Mouse (Mus musculus): ENCODE results near the gene BC016579. TPM values are rescaled to one million over a fixed set of nuclear protein-coding genes. Genes with fewer than 3 reads are reported as not detected.

BC016579 gene
- polyA plus RNA-seq, 1 experiment from 2014 or later, result 5.5 TPM

GRCm38 (mm10) chr16:45608481-45608954 lies 45.4 kb downstream of the BC016579 start:
- no peak overlapping the region for H3K4me3 ChIP-seq (ENCODE audit: low read depth, low read length)
- no peaks in the 10 kb centered on the region for H3K27me3 ChIP-seq (replicated peaks; ENCODE audit: control insufficient read depth, insufficient read depth, low read length)
- no peaks in the 10 kb centered on the region for H3K9me3 ChIP-seq (ENCODE audit: control insufficient read depth)
- peak overlapping the region; percentile 50; the same call in 1 of the 2 replicates for H3K27ac ChIP-seq (ENCODE audit: low read depth, low read length)
- peak; percentile 79 for ATAC-seq
- peak overlapping the region; percentile 24 for H3K4me2 ChIP-seq (replicated peaks; ENCODE audit: low read depth)
- H3K4me1 ChIP-seq (replicated peaks; ENCODE audit: control insufficient read depth, insufficient read depth, low read length), result no peaks in the 10 kb centered on the region
- WGBS, result 13% methylated on average over 4 of the region's 4 CpGs
- no peaks in the 10 kb centered on the region for H3K36me3 ChIP-seq (ENCODE audit: control insufficient read depth, insufficient read depth)
- no peak overlapping the region for H3K9ac ChIP-seq (ENCODE audit: low read depth, low read length)
- peak; percentile 94 for TF ChIP-seq CTCF (IDR thresholded peaks at IDR 0.05; ENCODE audit: low read depth)

GRCm38 (mm10) chr16:45595494-45595893 lies 58.4 kb downstream of the BC016579 start:
- Histone ChIP-seq H3K27ac (ENCODE audit: low read depth, low read length) (no peak overlapping the region), H3K4me2 (replicated peaks; ENCODE audit: low read depth) (no peak overlapping the region), H3K36me3 (ENCODE audit: control insufficient read depth, insufficient read depth) (no peaks in the 10 kb centered on the region), H3K4me1 (replicated peaks; ENCODE audit: control insufficient read depth, insufficient read depth, low read length) (no peaks in the 10 kb centered on the region), H3K9ac (ENCODE audit: low read depth, low read length) (no peak overlapping the region), H3K9me3 (ENCODE audit: control insufficient read depth) (no peaks in the 10 kb centered on the region), H3K27me3 (replicated peaks; ENCODE audit: control insufficient read depth, insufficient read depth, low read length) (no peaks in the 10 kb centered on the region), H3K4me3 (ENCODE audit: low read depth, low read length) (no peak overlapping the region)
- no peak for TF ChIP-seq CTCF (IDR thresholded peaks at IDR 0.05; ENCODE audit: low read depth)
- ATAC-seq, result no peak

- no peaks in the 10 kb centered on the region for H3K36me3 ChIP-seq (ENCODE audit: control insufficient read depth, insufficient read depth)
- no peak for TF ChIP-seq CTCF (IDR thresholded peaks at IDR 0.05; ENCODE audit: low read depth)
- no peak for ATAC-seq
- H3K27ac ChIP-seq (ENCODE audit: low read depth, low read length), result no peak overlapping the region
- no peaks in the 10 kb centered on the region for H3K9me3 ChIP-seq (ENCODE audit: control insufficient read depth)
- no peak overlapping the region for H3K4me2 ChIP-seq (replicated peaks; ENCODE audit: low read depth)
- 69% methylated on average over 1 of the region's 1 CpGs for WGBS
- no peak overlapping the region for H3K9ac ChIP-seq (ENCODE audit: low read depth, low read length)
- H3K27me3 ChIP-seq (replicated peaks; ENCODE audit: control insufficient read depth, insufficient read depth, low read length), result no peaks in the 10 kb centered on the region
- no peaks in the 10 kb centered on the region for H3K4me1 ChIP-seq (replicated peaks; ENCODE audit: control insufficient read depth, insufficient read depth, low read length)
- no peak overlapping the region for H3K4me3 ChIP-seq (ENCODE audit: low read depth, low read length)
Measured at GRCm38 (mm10) chr16:45593656-45594055, 60.2 kb downstream of the BC016579 start.

GRCm38 (mm10) chr16:45582512-45582911 lies 71.4 kb downstream of the BC016579 start:
- H3K27ac ChIP-seq (ENCODE audit: low read depth, low read length), result no peak overlapping the region
- H3K9me3 ChIP-seq (ENCODE audit: control insufficient read depth), result no peaks in the 10 kb centered on the region
- no peak for ATAC-seq
- H3K27me3 ChIP-seq (replicated peaks; ENCODE audit: control insufficient read depth, insufficient read depth, low read length), result no peaks in the 10 kb centered on the region
- H3K36me3 ChIP-seq (ENCODE audit: control insufficient read depth, insufficient read depth), result no peaks in the 10 kb centered on the region
- TF ChIP-seq CTCF (IDR thresholded peaks at IDR 0.05; ENCODE audit: low read depth), result peak; percentile 74
- no peak overlapping the region for H3K9ac ChIP-seq (ENCODE audit: low read depth, low read length)
- no peak overlapping the region for H3K4me2 ChIP-seq (replicated peaks; ENCODE audit: low read depth)
- 32% methylated on average over 2 of the region's 2 CpGs for WGBS
- no peak overlapping the region for H3K4me3 ChIP-seq (ENCODE audit: low read depth, low read length)
- no peaks in the 10 kb centered on the region for H3K4me1 ChIP-seq (replicated peaks; ENCODE audit: control insufficient read depth, insufficient read depth, low read length)

DNA sequence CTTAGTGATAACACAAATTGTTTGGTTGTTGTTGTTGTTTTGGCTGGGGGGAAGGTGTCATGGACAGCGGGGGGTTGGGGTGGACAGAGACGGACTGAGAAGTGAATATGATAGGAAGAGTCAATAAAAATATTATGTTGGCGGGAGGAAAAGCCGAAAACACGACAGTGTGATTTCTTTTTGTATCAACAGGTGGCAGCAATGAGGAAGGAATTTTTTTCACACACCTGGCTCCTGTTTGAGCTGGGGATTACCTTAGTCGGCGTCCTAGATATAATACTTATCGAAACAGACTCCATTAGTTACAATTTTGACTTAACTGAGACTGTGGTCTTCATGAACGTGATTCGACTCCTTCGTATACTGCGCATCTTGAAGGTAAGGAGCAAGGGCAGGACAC lies 74.0 kb downstream of the BC016579 start:
- Histone ChIP-seq H3K36me3 (ENCODE audit: control insufficient read depth, insufficient read depth) (no peaks in the 10 kb centered on the region), H3K4me2 (replicated peaks; ENCODE audit: low read depth) (no peak overlapping the region), H3K27me3 (replicated peaks; ENCODE audit: control insufficient read depth, insufficient read depth, low read length) (no peaks in the 10 kb centered on the region), H3K9ac (ENCODE audit: low read depth, low read length) (no peak overlapping the region), H3K27ac (ENCODE audit: low read depth, low read length) (no peak overlapping the region), H3K4me3 (ENCODE audit: low read depth, low read length) (no peak overlapping the region), H3K4me1 (replicated peaks; ENCODE audit: control insufficient read depth, insufficient read depth, low read length) (no peaks in the 10 kb centered on the region), H3K9me3 (ENCODE audit: control insufficient read depth) (no peaks in the 10 kb centered on the region)
- ATAC-seq, result no peak
- WGBS, result 56% methylated on average over 12 of the region's 12 CpGs
- peak; percentile 44 for TF ChIP-seq CTCF (IDR thresholded peaks at IDR 0.05; ENCODE audit: low read depth)

Other genes starting within 250 kb of the BC016579 start
- gene Cd200, start 245.0 kb downstream of the BC016579 start, polyA plus RNA-seq (2015; fragmentation: Nextera tagmentation; extraction: Ambion mirVana), result 108 and 114 TPM in 2 replicates
- gene Gm609, start 161.1 kb downstream of the BC016579 start, polyA plus RNA-seq (2015; fragmentation: Nextera tagmentation; extraction: Ambion mirVana), result 1.6 and 1.9 TPM in 2 replicates
- gene Gm17783, start 122.0 kb downstream of the BC016579 start, polyA plus RNA-seq (2015; fragmentation: Nextera tagmentation; extraction: Ambion mirVana), result 8.0 and 9.8 TPM in 2 replicates
- not detected in 2 replicates for gene Slc9c1, start 118.8 kb downstream of the BC016579 start, polyA plus RNA-seq (2015; fragmentation: Nextera tagmentation; extraction: Ambion mirVana)
- gene Gcsam, start 43.7 kb downstream of the BC016579 start, polyA plus RNA-seq (2015; fragmentation: Nextera tagmentation; extraction: Ambion mirVana), result 0.16 and 0.17 TPM in 2 replicates
- gene Tmprss7, start 39.6 kb upstream of the BC016579 start, polyA plus RNA-seq (2015; fragmentation: Nextera tagmentation; extraction: Ambion mirVana), result 0.21 and 0.22 TPM in 2 replicates
- gene Tagln3, start 70.5 kb upstream of the BC016579 start, polyA plus RNA-seq (2015; fragmentation: Nextera tagmentation; extraction: Ambion mirVana), result 10.7 and 13.7 TPM in 2 replicates
- 22.4 and 24.6 TPM in 2 replicates for gene Abhd10, start 88.9 kb upstream of the BC016579 start, polyA plus RNA-seq (2015; fragmentation: Nextera tagmentation; extraction: Ambion mirVana)

All from intestine, postnatal 0 days (tissue).